Mouse (Mus musculus): ENCODE results near the gene Mapk7. TPM values are rescaled to one million over a fixed set of nuclear protein-coding genes. Genes with fewer than 3 reads are reported as not detected.
A peak's percentile ranks its signal among the peaks of the same experiment; 100 is the strongest.

Gene Mapk7
- total RNA-seq, 2 experiments from 2014 or later = 5.7 to 6.4 TPM

GRCm38 (mm10) chr11:61470880-61471279, 23.3 kb downstream of the Mapk7 start:
- no peak for DNase-seq
- intact Hi-C loops (cut with DNase I) = no loop called here

GRCm38 (mm10) chr11:61469317-61469917, 24.8 kb downstream of the Mapk7 start:
- intact Hi-C loops (cut with DNase I) = no loop called here
- DNase-seq = no peak

- DNase-seq = no peak
- intact Hi-C loops (cut with DNase I) = no loop called here
These were observed 25.7 kb downstream of the Mapk7 start for GRCm38 (mm10) chr11:61468534-61468933.

- intact Hi-C loops (cut with DNase I) = no loop called here
- no peak for DNase-seq
These were observed 28.8 kb downstream of the Mapk7 start for GRCm38 (mm10) chr11:61465422-61465821.

DNA sequence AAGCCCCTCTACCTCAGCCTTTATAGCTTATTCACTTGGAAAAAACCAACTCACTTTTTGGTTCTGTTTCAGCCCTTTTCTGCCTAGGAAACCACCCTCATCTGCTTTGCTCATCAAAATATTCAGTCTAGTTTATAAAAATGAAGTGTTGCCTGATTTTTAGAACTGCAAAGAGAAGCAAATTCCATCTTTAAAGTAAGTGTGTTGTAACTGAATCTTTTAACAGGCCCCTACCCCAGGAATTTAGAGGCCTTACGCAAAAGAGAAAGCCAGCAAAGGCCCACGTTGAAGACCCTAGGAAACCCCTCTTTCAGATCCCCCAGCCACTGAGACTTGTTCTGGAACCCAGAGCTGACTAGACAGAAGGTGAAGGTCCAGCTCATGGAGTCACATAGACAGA, 30.1 kb downstream of the Mapk7 start:
- no peak for DNase-seq
- intact Hi-C loops (cut with DNase I) = no loop called here

DNA sequence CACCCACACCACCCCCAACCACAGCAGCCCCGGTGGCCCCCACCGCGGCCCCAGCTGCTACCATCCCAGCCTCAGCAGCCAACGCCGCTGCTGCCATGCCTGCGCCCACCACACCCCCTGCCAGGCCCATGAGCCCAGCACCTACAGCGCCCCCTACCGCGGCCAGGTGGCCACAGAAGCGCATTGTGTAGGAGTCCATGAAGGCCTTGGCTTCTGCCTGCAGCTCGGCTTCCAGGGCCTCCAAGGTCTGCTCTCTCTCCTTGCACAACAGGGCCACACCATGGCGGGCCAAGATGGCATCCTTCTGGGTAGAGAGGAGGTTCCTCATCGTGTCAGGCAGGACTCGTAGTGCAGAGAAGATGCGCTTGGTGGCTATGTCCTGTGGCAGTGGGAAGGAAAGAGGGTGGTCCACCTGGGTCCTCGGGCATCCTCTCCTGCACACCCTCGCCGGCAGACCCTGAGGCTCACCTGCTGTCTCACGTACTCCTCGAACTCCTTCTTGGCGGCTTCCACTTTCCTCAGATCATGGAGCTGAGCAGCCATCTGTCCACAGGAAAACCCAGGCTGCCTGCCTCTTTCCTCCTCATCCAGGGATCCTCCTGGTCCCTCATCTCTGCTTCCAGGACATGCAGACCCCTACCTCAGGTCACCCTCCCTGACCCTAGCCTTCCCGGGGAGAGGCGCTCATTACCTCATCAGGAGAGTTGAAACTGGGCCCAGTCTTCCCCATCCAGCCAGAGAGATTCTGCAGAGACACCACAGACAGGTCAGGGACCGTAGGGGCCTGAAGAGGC, 44.5 kb downstream of the Mapk7 start:
- DNase-seq = no peak
- intact Hi-C loops (cut with DNase I) = no loop called here

- peak; percentile 52 to 64 for DNase-seq
- intact Hi-C loops (cut with DNase I) = no loop called here
These were observed 45.5 kb downstream of the Mapk7 start for GRCm38 (mm10) chr11:61448599-61449225.

DNA sequence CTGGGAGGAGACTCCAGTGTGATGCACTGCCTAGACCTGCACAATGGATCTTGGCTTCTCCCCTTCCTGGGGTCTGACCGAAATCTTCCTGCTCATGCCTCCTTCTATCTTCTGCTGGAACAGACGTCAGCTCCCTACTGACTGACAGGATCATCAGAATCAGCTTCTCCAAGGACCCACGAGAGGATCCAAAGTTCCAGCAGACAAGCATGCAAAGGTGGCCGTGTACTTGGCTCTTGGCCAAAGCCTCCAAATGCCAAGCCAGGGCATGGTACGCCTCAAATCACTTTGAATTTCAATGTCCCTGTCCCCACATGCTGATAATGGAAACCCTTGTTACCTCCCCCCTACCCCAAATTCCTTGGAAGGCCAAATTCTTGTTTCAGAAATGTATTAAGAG, 46.2 kb downstream of the Mapk7 start:
- DNase-seq = peak in 1 of 2 experiments; percentile 11
- intact Hi-C loops (cut with DNase I) = no loop called here

- no peak for DNase-seq
- intact Hi-C loops (cut with DNase I) = no loop called here
These were observed 46.9 kb downstream of the Mapk7 start for GRCm38 (mm10) chr11:61447296-61447695.

GRCm38 (mm10) chr11:61443807-61444206, 50.4 kb downstream of the Mapk7 start:
- intact Hi-C loops (cut with DNase I) = no loop called here
- no peak for DNase-seq

DNA sequence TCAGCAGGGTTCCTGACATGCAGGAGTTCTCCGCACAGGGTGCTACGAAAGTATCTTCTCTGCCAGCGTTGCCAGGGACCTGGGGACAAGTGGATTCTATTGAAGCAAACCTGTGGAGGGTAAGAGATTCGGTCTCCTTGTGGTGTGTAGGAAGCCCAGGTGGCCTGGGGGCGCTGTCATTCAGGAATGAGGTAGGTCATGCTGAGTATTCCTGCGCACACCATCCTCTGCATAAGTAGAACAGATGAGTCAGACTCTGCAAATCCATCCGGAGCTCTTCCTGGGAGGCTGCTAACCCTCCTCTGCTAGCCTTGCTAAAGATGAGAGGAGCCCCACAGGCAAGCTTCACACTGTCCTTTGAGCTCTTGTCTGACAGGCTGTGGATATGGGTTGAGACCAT, 52.5 kb downstream of the Mapk7 start:
- intact Hi-C loops (cut with DNase I) = no loop called here
- DNase-seq = no peak

DNA sequence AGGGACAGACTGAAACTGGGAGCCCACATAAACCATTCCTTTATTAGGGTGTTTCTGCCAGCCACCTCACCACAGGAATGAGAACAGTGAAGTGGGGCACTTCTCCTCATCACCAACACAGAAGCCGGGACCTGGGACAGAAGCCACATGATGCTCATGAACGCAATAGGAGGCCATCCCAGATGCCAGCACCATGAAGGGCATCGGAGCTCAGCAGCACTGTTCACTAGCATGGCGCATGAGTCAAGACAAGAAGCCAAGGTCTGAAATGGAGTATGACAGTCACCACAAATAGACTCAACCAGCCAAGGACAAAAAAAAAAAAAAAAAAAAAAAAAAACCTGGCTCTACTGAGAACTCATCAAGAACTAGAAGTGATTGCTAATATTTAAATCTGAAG, 53.8 kb downstream of the Mapk7 start:
- intact Hi-C loops (cut with DNase I) = no loop called here

GRCm38 (mm10) chr11:61439170-61439569, 55.0 kb downstream of the Mapk7 start:
- intact Hi-C loops (cut with DNase I) = no loop called here
- no peak for DNase-seq

More for the DNA sequence above, 53.8 kb downstream of the Mapk7 start:
- no peak for DNase-seq

Other genes starting within 250 kb of the Mapk7 start
- 10 to 100 TPM; 35.3 to 41.7 TPM for gene Aldh3a2, start 226.9 kb downstream of the Mapk7 start, total RNA-seq (2021)
- gene Slc47a2, start 151.5 kb downstream of the Mapk7 start, total RNA-seq (2021) = not detected
- 10 to 100 TPM; 28.5 to 30.5 TPM for gene Slc47a1, start 116.1 kb downstream of the Mapk7 start, total RNA-seq (2021)
- gene Rnf112, start 40.3 kb downstream of the Mapk7 start, total RNA-seq (2021) = not detected
- 10 to 100 TPM; 32.3 to 38.4 TPM for gene Mfap4, start 9.0 kb downstream of the Mapk7 start, total RNA-seq (2021)
- gene B9d1, start 10.7 kb upstream of the Mapk7 start, total RNA-seq (2021) = 1 to 10 TPM; 6.2 to 7.4 TPM
- 10 to 100 TPM; 24.0 to 26.9 TPM for gene Epn2, start 85.3 kb upstream of the Mapk7 start, total RNA-seq (2021)
- gene Grap, start 158.9 kb upstream of the Mapk7 start, total RNA-seq (2021) = 10 to 100 TPM; 11.5 to 15.0 TPM
- gene Fam83g, start 189.7 kb upstream of the Mapk7 start, total RNA-seq (2021) = under 1 TPM; 0.11 to 0.16 TPM
- not detected for gene Slc5a10, start 226.4 kb upstream of the Mapk7 start, total RNA-seq (2021)